Mouse (Mus musculus): Measurements from ENCODE around the gene Sbds. TPM values are rescaled to one million over a fixed set of nuclear protein-coding genes. Genes with fewer than 3 reads are reported as not detected.
A peak's percentile ranks its signal among the peaks of the same experiment; 100 is the strongest.

Gene Sbds
- polyA plus RNA-seq, 2 experiments: 35.8 to 38.1 TPM

DNA sequence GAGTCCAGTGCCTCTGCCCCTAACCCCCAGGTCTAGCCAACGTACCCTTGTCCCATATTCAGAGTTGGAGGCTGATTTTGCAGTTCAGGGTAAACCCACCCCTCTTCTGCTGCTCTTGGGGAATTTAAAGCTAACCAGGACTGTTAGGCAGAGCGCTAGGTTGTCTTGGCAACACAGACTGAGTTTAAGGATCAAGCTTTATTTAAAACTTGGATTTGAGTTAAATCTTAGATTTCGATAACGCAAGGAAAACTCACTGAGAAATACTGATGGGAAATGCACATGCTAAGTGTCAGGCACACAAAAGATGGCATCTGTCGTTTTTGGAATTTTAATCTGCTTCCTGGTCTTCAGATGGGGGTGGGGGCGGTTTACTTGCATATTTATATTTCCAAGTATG, 39.3 kb upstream of the Sbds start:
- H3K9ac ChIP-seq (replicated peaks): no peak overlapping the region
- no peak overlapping the region for H3K27ac ChIP-seq
- no peaks in the 10 kb centered on the region for H3K27me3 ChIP-seq (ENCODE audit: control insufficient read depth, insufficient read depth, low read length)
- no peaks in the 10 kb centered on the region for H3K4me1 ChIP-seq (replicated peaks; ENCODE audit: control insufficient read depth in 2 of 2, insufficient read depth in 2 of 2, low read length in 1 of 2)
- no peak overlapping the region for H3K4me3 ChIP-seq (ENCODE audit: insufficient read depth in 1 of 2, low read depth in 2 of 2, low read length in 2 of 2)
- no peak overlapping the region for H3K4me2 ChIP-seq (ENCODE audit: low read depth)
- WGBS (ENCODE audit: insufficient replicate concordance): 81% methylated on average over 6 of the region's 6 CpGs
- ATAC-seq (ENCODE audit: insufficient read depth): no peak
- H3K36me3 ChIP-seq (replicated peaks; ENCODE audit: control insufficient read depth, insufficient read depth, low read depth): peaks cover 3% of the 10 kb centered on the region
- TF ChIP-seq CTCF (IDR thresholded peaks at IDR 0.05; ENCODE audit: low read depth) (no peak), EP300 (IDR thresholded peaks at IDR 0.05; ENCODE audit: low read depth) (no peak)
- no peak for DNase-seq (ENCODE audit: low read depth in 3 of 3, low spot score in 3 of 3)
- no peaks in the 10 kb centered on the region for H3K9me3 ChIP-seq (ENCODE audit: control insufficient read depth, low read length)

- TF ChIP-seq EP300 (IDR thresholded peaks at IDR 0.05; ENCODE audit: low read depth) (no peak), CTCF (IDR thresholded peaks at IDR 0.05; ENCODE audit: low read depth) (no peak)
- Histone ChIP-seq H3K27me3 (ENCODE audit: control insufficient read depth, insufficient read depth, low read length) (no peaks in the 10 kb centered on the region), H3K9me3 (ENCODE audit: control insufficient read depth, low read length) (no peaks in the 10 kb centered on the region), H3K4me2 (ENCODE audit: low read depth) (no peak overlapping the region), H3K4me1 (replicated peaks; ENCODE audit: control insufficient read depth in 2 of 2, insufficient read depth in 2 of 2, low read length in 1 of 2) (no peaks in the 10 kb centered on the region), H3K9ac (replicated peaks) (no peak overlapping the region), H3K27ac (no peak overlapping the region), H3K4me3 (ENCODE audit: insufficient read depth in 1 of 2, low read depth in 2 of 2, low read length in 2 of 2) (no peak overlapping the region), H3K36me3 (replicated peaks; ENCODE audit: control insufficient read depth, insufficient read depth, low read depth) (peaks cover 7% of the 10 kb centered on the region)
- ATAC-seq (ENCODE audit: insufficient read depth): no peak
- DNase-seq (ENCODE audit: low read depth in 3 of 3, low spot score in 3 of 3): no peak
- WGBS (ENCODE audit: insufficient replicate concordance): 80% methylated on average over 5 of the region's 5 CpGs
Measured at GRCm38 (mm10) chr5:130293941-130294340, 38.6 kb upstream of the Sbds start.

DNA sequence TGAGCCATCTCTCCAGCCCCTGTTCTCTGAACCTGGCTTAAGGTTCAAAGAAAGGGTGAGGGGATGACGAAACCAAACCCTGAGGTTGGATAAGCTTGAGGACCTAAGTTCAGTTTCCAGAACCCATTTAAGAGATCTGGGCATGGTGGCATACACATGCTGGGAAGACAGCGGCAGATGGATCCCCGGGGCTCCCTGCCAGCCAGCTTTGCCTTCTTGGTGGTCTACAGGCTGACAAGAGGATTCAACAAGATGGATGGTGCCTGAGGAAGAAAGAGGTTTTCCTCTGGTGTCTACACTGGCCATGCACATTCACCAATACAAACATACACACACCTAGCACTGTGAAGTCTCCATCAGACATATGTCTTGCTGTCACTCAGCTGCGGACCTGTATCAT, 37.6 kb upstream of the Sbds start:
- no peak overlapping the region for H3K4me3 ChIP-seq (ENCODE audit: insufficient read depth in 1 of 2, low read depth in 2 of 2, low read length in 2 of 2)
- no peak overlapping the region for H3K9ac ChIP-seq (replicated peaks)
- no peak for TF ChIP-seq CTCF (IDR thresholded peaks at IDR 0.05; ENCODE audit: low read depth)
- no peak for TF ChIP-seq EP300 (IDR thresholded peaks at IDR 0.05; ENCODE audit: low read depth)
- no peak overlapping the region for H3K4me2 ChIP-seq (ENCODE audit: low read depth)
- no peak for ATAC-seq (ENCODE audit: insufficient read depth)
- WGBS (ENCODE audit: insufficient replicate concordance): 81% methylated on average over 4 of the region's 4 CpGs
- H3K27ac ChIP-seq: no peak overlapping the region
- no peaks in the 10 kb centered on the region for H3K9me3 ChIP-seq (ENCODE audit: control insufficient read depth, low read length)
- no peaks in the 10 kb centered on the region for H3K4me1 ChIP-seq (replicated peaks; ENCODE audit: control insufficient read depth in 2 of 2, insufficient read depth in 2 of 2, low read length in 1 of 2)
- no peaks in the 10 kb centered on the region for H3K27me3 ChIP-seq (ENCODE audit: control insufficient read depth, insufficient read depth, low read length)
- H3K36me3 ChIP-seq (replicated peaks; ENCODE audit: control insufficient read depth, insufficient read depth, low read depth): peaks cover 7% of the 10 kb centered on the region
- DNase-seq (ENCODE audit: low read depth in 3 of 3, low spot score in 3 of 3): no peak

- Histone ChIP-seq H3K36me3 (replicated peaks; ENCODE audit: control insufficient read depth, insufficient read depth, low read depth) (peaks cover 3% of the 10 kb centered on the region), H3K27me3 (ENCODE audit: control insufficient read depth, insufficient read depth, low read length) (no peaks in the 10 kb centered on the region), H3K9ac (replicated peaks) (no peak overlapping the region), H3K4me2 (ENCODE audit: low read depth) (no peak overlapping the region), H3K9me3 (ENCODE audit: control insufficient read depth, low read length) (no peaks in the 10 kb centered on the region), H3K4me1 (replicated peaks; ENCODE audit: control insufficient read depth in 2 of 2, insufficient read depth in 2 of 2, low read length in 1 of 2) (no peaks in the 10 kb centered on the region), H3K4me3 (ENCODE audit: insufficient read depth in 1 of 2, low read depth in 2 of 2, low read length in 2 of 2) (no peak overlapping the region), H3K27ac (no peak overlapping the region)
- ATAC-seq (ENCODE audit: insufficient read depth): no peak
- no peak for DNase-seq (ENCODE audit: low read depth in 3 of 3, low spot score in 3 of 3)
- WGBS (ENCODE audit: insufficient replicate concordance): 87% methylated on average over 12 of the region's 12 CpGs
- no peak for TF ChIP-seq EP300 (IDR thresholded peaks at IDR 0.05; ENCODE audit: low read depth)
- no peak for TF ChIP-seq CTCF (IDR thresholded peaks at IDR 0.05; ENCODE audit: low read depth)
Measured at GRCm38 (mm10) chr5:130290775-130291174, 35.4 kb upstream of the Sbds start.

GRCm38 (mm10) chr5:130290242-130290641, 34.9 kb upstream of the Sbds start:
- WGBS (ENCODE audit: insufficient replicate concordance): 79% methylated on average over 6 of the region's 6 CpGs

More at GRCm38 (mm10) chr5:130290242-130290641, 34.9 kb upstream of the Sbds start:
- ATAC-seq (ENCODE audit: insufficient read depth): no peak
- H3K4me3 ChIP-seq (ENCODE audit: insufficient read depth in 1 of 2, low read depth in 2 of 2, low read length in 2 of 2): no peak overlapping the region
- no peak overlapping the region for H3K27ac ChIP-seq
- H3K9ac ChIP-seq (replicated peaks): no peak overlapping the region
- TF ChIP-seq CTCF (IDR thresholded peaks at IDR 0.05; ENCODE audit: low read depth) (peak; percentile 58), EP300 (IDR thresholded peaks at IDR 0.05; ENCODE audit: low read depth) (no peak)
- no peaks in the 10 kb centered on the region for H3K27me3 ChIP-seq (ENCODE audit: control insufficient read depth, insufficient read depth, low read length)
- H3K36me3 ChIP-seq (replicated peaks; ENCODE audit: control insufficient read depth, insufficient read depth, low read depth): peaks cover 3% of the 10 kb centered on the region
- no peak overlapping the region for H3K4me2 ChIP-seq (ENCODE audit: low read depth)
- no peaks in the 10 kb centered on the region for H3K4me1 ChIP-seq (replicated peaks; ENCODE audit: control insufficient read depth in 2 of 2, insufficient read depth in 2 of 2, low read length in 1 of 2)
- H3K9me3 ChIP-seq (ENCODE audit: control insufficient read depth, low read length): no peaks in the 10 kb centered on the region
- no peak for DNase-seq (ENCODE audit: low read depth in 3 of 3, low spot score in 3 of 3)
